Mouse (Mus musculus) midbrain, postnatal 0 days (tissue): ENCODE measurements around the gene Grip1. TPM values are rescaled to one million over a fixed set of nuclear protein-coding genes. Genes with fewer than 3 reads are reported as not detected.
A peak's percentile ranks its signal among the peaks of the same experiment; 100 is the strongest.

ENCODE experiments used
- ATAC-seq: fragments of 200-750 bp; cut with Nextera tagmentation; 2 replicates; pipeline ENCODE4 v1.8.0; 2017; ENCODE audit warnings: moderate number of reproducible peaks, mild to moderate bottlenecking, moderate TSS enrichment, moderate library complexity; ENCODE audit not compliant: low FRiP score
- DNase-seq: peaks from one replicate; pipeline ENCODE4 v3.0.0-alpha.2; 2015; ENCODE audit warnings: low spot score
- H3K27ac ChIP-seq: fragments of 300-500 bp; sonication (generic); 2 replicates; pipeline ENCODE4 v1.5.1; 2014; ENCODE audit warnings: low read depth, mild to moderate bottlenecking, low read length, mixed read lengths
- H3K27me3 ChIP-seq: fragments of 300-500 bp; sonication (generic); 2 replicates; pipeline ENCODE4 v1.6.1; 2014; ENCODE audit warnings: low read length, control low read depth, mixed read lengths; ENCODE audit not compliant: insufficient read depth
- H3K36me3 ChIP-seq: fragments of 300-500 bp; sonication (generic); 2 replicates; pipeline ENCODE4 v1.6.1; 2014; ENCODE audit warnings: low read length, control low read depth, mixed read lengths; ENCODE audit not compliant: insufficient read depth
- H3K4me1 ChIP-seq: fragments of 300-500 bp; sonication (generic); 2 replicates; pipeline ENCODE4 v1.6.1; 2014; ENCODE audit warnings: mild to moderate bottlenecking, control low read depth, antibody characterized with exemption, low read length, mixed read lengths; ENCODE audit not compliant: insufficient read depth
- H3K4me2 ChIP-seq: fragments of 300-500 bp; sonication (generic); 2 replicates; pipeline ENCODE4 v1.6.1; 2014; ENCODE audit warnings: low read depth, mild to moderate bottlenecking, low read length, mixed read lengths; ENCODE audit not compliant: poor library complexity, severe bottlenecking
- H3K4me3 ChIP-seq: fragments of 300-500 bp; sonication (generic); 2 replicates; pipeline ENCODE4 v1.5.1; 2014; ENCODE audit warnings: low read depth, mild to moderate bottlenecking, low read length, moderate library complexity
- H3K9ac ChIP-seq: fragments of 300-500 bp; sonication (generic); replicated peaks from 2 replicates; pipeline ENCODE4 v1.6.1; 2014; ENCODE audit warnings: mild to moderate bottlenecking, low read length, moderate library complexity, mixed read lengths; ENCODE audit not compliant: poor library complexity, severe bottlenecking
- H3K9me3 ChIP-seq: fragments of 300-500 bp; sonication (generic); 2 replicates; pipeline ENCODE4 v1.6.1; 2016; ENCODE audit warnings: low read length, control low read depth
- CTCF ChIP-seq: IDR thresholded peaks from 2 replicates; pipeline ENCODE4 v1.5.1; 2016; ENCODE audit warnings: antibody characterized with exemption, mild to moderate bottlenecking
- WGBS: fragments of 180-500 bp; shearing (Covaris S2); extraction: QIAGEN DNeasy Blood & Tissue Kit; methylation state at CpG from one replicate; pipeline ENCODE4 v1.1.7; 2014; 5-methylcytosine and 5-hydroxymethylcytosine counted together
- polyA plus RNA-seq: library from polyadenylated mRNA; unstranded; fragments of >200 nt; fragmentation: Nextera tagmentation; extraction: Ambion mirVana; gene quantifications from 2 replicates; pipeline ENCODE4 v1.2.1, GENCODE M21; 2015
- total RNA-seq: library from RNA; depleted of rRNA; stranded (reverse); fragments of >200 nt; gene quantifications from 2 replicates; pipeline ENCODE4 v1.2.3, GENCODE M21; 2014

The Grip1 gene
- total and polyA plus RNA-seq, 2 experiments from 2014 or later = 14.6 to 35.4 TPM

DNA sequence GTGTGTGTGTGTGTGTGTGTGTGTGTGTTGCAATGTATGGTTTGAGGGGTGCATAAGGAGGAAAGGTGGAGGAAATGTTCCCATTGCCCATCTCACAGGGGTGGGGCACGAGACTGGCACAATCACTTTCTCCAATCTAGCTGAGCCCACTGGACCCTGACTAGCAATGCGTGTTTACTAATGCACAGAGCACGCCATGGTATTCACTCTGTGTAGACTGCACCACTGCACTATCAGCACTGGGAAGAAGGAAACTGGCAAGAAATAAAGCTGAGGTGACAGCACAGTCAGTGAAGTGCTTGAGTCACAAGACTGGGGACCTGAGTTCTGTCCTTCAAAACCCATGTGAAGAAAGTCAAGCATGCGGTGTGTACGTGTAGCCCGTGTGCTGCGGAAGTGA is 17.8 kb upstream of the Grip1 start:
- 90% methylated on average over 7 of the region's 7 CpGs for WGBS

DNA sequence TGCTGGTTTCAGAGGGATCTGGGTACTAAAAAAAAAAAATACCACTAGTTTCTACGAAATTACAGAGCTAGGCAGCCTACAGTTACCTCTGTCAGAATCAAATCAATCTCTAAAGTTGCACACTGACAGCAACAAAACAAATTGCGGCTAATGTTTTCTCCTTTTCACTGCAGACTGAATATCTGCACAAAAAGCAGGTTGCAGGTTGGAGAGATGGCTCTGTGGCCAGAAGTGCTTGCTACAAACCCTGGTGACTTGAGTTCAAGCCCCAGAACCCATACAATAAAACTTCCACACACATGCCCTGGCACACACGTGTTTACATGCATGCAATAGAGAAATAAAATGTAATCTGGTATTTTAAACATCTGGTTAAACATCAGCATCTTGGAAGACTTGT is 16.3 kb upstream of the Grip1 start:
- DNase-seq (no peak), ATAC-seq (no peak)
- Histone ChIP-seq H3K27ac (no peak overlapping the region), H3K9me3 (no peaks in the 10 kb centered on the region), H3K4me2 (no peak overlapping the region), H3K4me1 (no peaks in the 10 kb centered on the region), H3K36me3 (no peaks in the 10 kb centered on the region), H3K27me3 (no peaks in the 10 kb centered on the region), H3K9ac (no peak overlapping the region), H3K4me3 (no peak overlapping the region)
- WGBS = 77% methylated on average over 3 of the region's 3 CpGs
- no peak for TF ChIP-seq CTCF

More for the DNA sequence above, 17.8 kb upstream of the Grip1 start:
- Histone ChIP-seq H3K9me3 (no peaks in the 10 kb centered on the region), H3K36me3 (no peaks in the 10 kb centered on the region), H3K9ac (no peak overlapping the region), H3K27me3 (no peaks in the 10 kb centered on the region), H3K4me1 (no peaks in the 10 kb centered on the region), H3K4me2 (no peak overlapping the region), H3K4me3 (no peak overlapping the region), H3K27ac (no peak overlapping the region)
- no peak for TF ChIP-seq CTCF
- ATAC-seq = no peak
- DNase-seq = no peak

DNA sequence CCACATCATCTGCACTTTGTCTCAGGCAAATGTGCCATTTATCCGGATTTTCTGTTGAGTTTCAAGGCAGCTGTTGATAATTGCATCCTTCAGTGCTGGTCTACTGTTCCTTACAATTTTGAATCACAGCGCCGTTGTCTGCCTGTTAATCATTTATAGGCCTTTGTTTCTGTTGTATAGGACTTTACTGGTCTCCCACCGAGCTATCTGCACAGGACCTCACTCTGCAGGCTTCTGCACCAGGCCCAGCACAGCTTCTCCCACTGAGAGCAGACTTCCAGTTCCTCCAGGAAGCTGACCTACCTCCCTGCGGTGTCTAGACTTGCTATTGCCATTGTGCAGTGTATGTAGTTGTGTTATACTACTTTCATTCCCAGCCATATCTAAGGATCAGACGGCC is 11.9 kb upstream of the Grip1 start:
- H3K36me3 ChIP-seq = no peaks in the 10 kb centered on the region
- H3K27ac ChIP-seq = no peak overlapping the region
- H3K4me1 ChIP-seq = no peaks in the 10 kb centered on the region
- TF ChIP-seq CTCF = no peak
- DNase-seq (no peak), ATAC-seq (no peak)
- H3K9ac ChIP-seq = no peak overlapping the region
- H3K27me3 ChIP-seq = no peaks in the 10 kb centered on the region
- WGBS = 32% methylated on average over 6 of the region's 6 CpGs
- H3K4me3 ChIP-seq = no peak overlapping the region
- no peak overlapping the region for H3K4me2 ChIP-seq
- H3K9me3 ChIP-seq = no peaks in the 10 kb centered on the region

DNA sequence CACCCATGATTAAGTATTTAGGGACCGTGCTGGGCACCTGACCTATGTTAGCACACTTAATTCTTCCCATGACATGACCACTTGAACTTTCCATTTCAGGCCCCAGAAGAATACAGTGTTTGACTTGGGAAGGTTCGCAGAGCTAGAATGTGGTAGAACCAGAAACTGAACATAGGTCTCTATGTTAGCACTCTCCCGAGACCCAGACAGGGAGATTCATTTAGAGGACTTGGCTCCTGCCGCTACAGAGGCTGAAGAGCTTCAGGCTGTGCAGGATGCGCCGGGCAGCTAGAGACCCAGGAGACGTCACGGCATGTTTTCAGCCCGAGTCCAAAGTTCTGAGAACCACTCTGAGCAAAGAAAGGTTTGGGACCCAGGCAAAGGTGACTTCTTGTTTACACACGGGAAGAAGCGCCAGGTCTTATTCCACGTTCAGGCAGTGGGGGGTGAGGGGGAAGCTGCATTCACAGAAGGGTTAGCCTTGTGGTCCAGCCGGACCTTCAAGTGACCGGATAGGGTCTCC is 6.2 kb upstream of the Grip1 start:
- Histone ChIP-seq H3K4me3 (no peak overlapping the region), H3K4me2 (no peak overlapping the region), H3K27me3 (no peaks in the 10 kb centered on the region), H3K4me1 (no peaks in the 10 kb centered on the region), H3K36me3 (no peaks in the 10 kb centered on the region), H3K9ac (no peak overlapping the region), H3K27ac (no peak overlapping the region), H3K9me3 (no peaks in the 10 kb centered on the region)
- DNase-seq (no peak), ATAC-seq (no peak)
- WGBS = 86% methylated on average over 14 of the region's 14 CpGs
- TF ChIP-seq CTCF = no peak

DNA sequence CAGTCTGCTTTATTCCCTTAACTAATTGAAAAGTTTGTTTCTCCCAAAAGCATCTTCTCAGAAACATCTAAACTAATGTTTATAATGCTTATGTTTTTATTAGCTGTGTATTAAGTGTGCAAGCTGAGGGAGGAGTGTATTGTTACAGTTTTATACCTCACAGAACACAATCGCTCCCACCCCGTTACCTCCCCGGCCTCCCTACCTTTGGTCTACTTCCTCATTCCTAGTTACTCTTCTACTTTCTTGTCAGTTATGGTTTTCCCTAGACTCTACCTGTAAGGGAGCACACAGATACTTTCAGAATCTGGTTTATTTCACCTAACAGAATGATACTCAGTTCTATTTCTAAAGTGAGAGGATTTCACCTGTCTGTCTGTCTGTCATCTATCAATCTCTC is 5.7 kb upstream of the Grip1 start:
- TF ChIP-seq CTCF = no peak
- Histone ChIP-seq H3K36me3 (no peaks in the 10 kb centered on the region), H3K9ac (no peak overlapping the region), H3K9me3 (no peaks in the 10 kb centered on the region), H3K4me2 (no peak overlapping the region), H3K27me3 (no peaks in the 10 kb centered on the region), H3K27ac (no peak overlapping the region), H3K4me1 (no peaks in the 10 kb centered on the region), H3K4me3 (no peak overlapping the region)
- DNase-seq (no peak), ATAC-seq (no peak)
- WGBS = 96% methylated on average over 3 of the region's 3 CpGs

DNA sequence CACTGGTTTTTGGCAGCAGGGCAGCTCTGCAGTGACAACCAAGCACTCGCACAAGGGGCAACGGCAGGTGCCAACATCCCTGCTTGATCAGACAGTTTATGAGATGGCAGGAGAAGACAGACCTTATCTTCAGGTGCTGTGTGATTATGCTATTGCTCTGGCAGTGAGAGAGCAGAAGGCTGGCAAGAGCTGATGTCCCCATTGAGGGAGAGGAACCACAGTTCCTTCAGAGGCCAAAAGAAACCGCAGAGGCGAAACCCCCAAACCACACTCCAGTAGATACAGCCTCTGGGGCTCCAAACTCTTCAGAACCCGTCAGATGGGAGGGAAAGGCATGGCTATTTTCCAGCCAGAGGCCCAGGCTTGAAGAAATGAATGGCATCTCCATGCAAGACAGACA is 932 bp upstream of the Grip1 start:
- Histone ChIP-seq H3K9ac (no peak overlapping the region), H3K27me3 (no peaks in the 10 kb centered on the region), H3K4me2 (0 out of 2 replicates have a peak overlapping the region, but pooled peaks have one; percentile 97), H3K27ac (peak overlapping the region; percentile 8; the same call in 1 of the 2 replicates), H3K9me3 (no peaks in the 10 kb centered on the region), H3K4me3 (peak overlapping the region; percentile 81; the same call in 1 of the 2 replicates), H3K4me1 (0 out of 2 replicates have a peak, but pooled peaks cover 7% of the 10 kb centered on the region), H3K36me3 (no peaks in the 10 kb centered on the region)
- no peak for ATAC-seq
- 37% methylated on average over 5 of the region's 5 CpGs for WGBS
- no peak for TF ChIP-seq CTCF
- DNase-seq = no peak
